Mouse (Mus musculus) myocyte (in vitro differentiated cells): ENCODE measurements around the gene Tspan5. TPM values are rescaled to one million over a fixed set of nuclear protein-coding genes. Genes with fewer than 3 reads are reported as not detected.
A peak's percentile ranks its signal among the peaks of the same experiment; 100 is the strongest.

Experiments
- H3K27me3 ChIP-seq: one replicate; pipeline ENCODE4 v1.6.1; 2011; ENCODE audit not compliant: control insufficient read depth, insufficient read depth, insufficient read length
- H3K36me3 ChIP-seq: one replicate; pipeline ENCODE4 v1.6.1; 2011; ENCODE audit not compliant: control insufficient read depth, insufficient read depth
- H3K4me2 ChIP-seq: one replicate; pipeline ENCODE4 v1.6.1; 2011; ENCODE audit warnings: low read depth, control low read depth
- H3K4me3 ChIP-seq: one replicate; pipeline ENCODE4 v1.5.1; 2011; ENCODE audit warnings: mild to moderate bottlenecking, control low read depth, moderate library complexity
- H3K79me2 ChIP-seq: one replicate; pipeline ENCODE4 v1.6.1; 2011; ENCODE audit not compliant: control insufficient read depth, insufficient read depth
- H3ac ChIP-seq: one replicate; pipeline ENCODE4 v1.6.1; 2011; ENCODE audit not compliant: control insufficient read depth, insufficient read length
- CEBPB ChIP-seq: IDR thresholded peaks from 2 replicates; pipeline ENCODE4 v1.6.1; 2011; ENCODE audit warnings: mild to moderate bottlenecking, moderate library complexity; ENCODE audit not compliant: poor library complexity, insufficient read depth, severe bottlenecking
- E2F4 ChIP-seq: IDR thresholded peaks from one replicate; pipeline ENCODE4 v1.6.1; 2011; ENCODE audit warnings: mild to moderate bottlenecking, control low read depth, moderate library complexity; ENCODE audit not compliant: insufficient read depth
- MAX ChIP-seq: IDR thresholded peaks from one replicate; pipeline ENCODE4 v1.6.1; 2011; ENCODE audit warnings: low read depth, mild to moderate bottlenecking, control low read depth
- MYOD1 ChIP-seq, 3 experiments: IDR thresholded peaks; one replicate each; pipeline ENCODE4 v1.6.1; 2011; ENCODE audit warnings: control low read depth in 2 of 3, low read depth in 2 of 3, mild to moderate bottlenecking in 2 of 3, moderate library complexity in 1 of 3; ENCODE audit not compliant: insufficient read length in 2 of 3, control insufficient read depth in 1 of 3
- MYOG ChIP-seq, 3 experiments: IDR thresholded peaks; one replicate each; pipeline ENCODE4 v1.6.1; 2011; ENCODE audit warnings: control low read depth in 2 of 3, low read depth in 2 of 3, mild to moderate bottlenecking in 2 of 3; ENCODE audit not compliant: insufficient read length in 2 of 3, control insufficient read depth in 1 of 3, insufficient read depth in 1 of 3
- POLR2A ChIP-seq: IDR thresholded peaks from one replicate; pipeline ENCODE4 v1.6.1; 2011; ENCODE audit warnings: low read depth, mild to moderate bottlenecking, control low read depth, moderate library complexity; ENCODE audit not compliant: insufficient read length
- POLR2AphosphoS2 ChIP-seq: IDR thresholded peaks from one replicate; pipeline ENCODE4 v1.6.1; 2011; ENCODE audit warnings: low read depth, control low read depth; ENCODE audit not compliant: insufficient read length
- REST ChIP-seq: IDR thresholded peaks from one replicate; pipeline ENCODE4 v1.6.1; 2011; ENCODE audit warnings: mild to moderate bottlenecking, control low read depth, moderate library complexity; ENCODE audit not compliant: insufficient read depth, insufficient read length
- SRF ChIP-seq: IDR thresholded peaks from one replicate; pipeline ENCODE4 v1.6.1; 2011; ENCODE audit warnings: low read depth; ENCODE audit not compliant: control insufficient read depth, insufficient read length
- TCF12 ChIP-seq: IDR thresholded peaks from one replicate; pipeline ENCODE4 v1.6.1; 2011; ENCODE audit warnings: mild to moderate bottlenecking, control low read depth; ENCODE audit not compliant: poor library complexity, insufficient read depth, severe bottlenecking
- TCF3 ChIP-seq: IDR thresholded peaks from one replicate; pipeline ENCODE4 v1.6.1; 2011; ENCODE audit warnings: low read depth, control low read depth; ENCODE audit not compliant: insufficient read length
- USF1 ChIP-seq: IDR thresholded peaks from one replicate; pipeline ENCODE4 v1.6.1; 2011; ENCODE audit warnings: low read depth, mild to moderate bottlenecking, control low read depth, moderate library complexity
- polyA plus RNA-seq: library from polyadenylated mRNA; unstranded; fragments of >200 nt; fragmentation: generic; extraction: Trizol; gene quantifications from one replicate; pipeline ENCODE4 v1.2.1, GENCODE M21; 2012; ENCODE audit warnings: missing spikeins

The Tspan5 gene
- polyA plus RNA-seq, 1 experiment, result 16.9 TPM

DNA sequence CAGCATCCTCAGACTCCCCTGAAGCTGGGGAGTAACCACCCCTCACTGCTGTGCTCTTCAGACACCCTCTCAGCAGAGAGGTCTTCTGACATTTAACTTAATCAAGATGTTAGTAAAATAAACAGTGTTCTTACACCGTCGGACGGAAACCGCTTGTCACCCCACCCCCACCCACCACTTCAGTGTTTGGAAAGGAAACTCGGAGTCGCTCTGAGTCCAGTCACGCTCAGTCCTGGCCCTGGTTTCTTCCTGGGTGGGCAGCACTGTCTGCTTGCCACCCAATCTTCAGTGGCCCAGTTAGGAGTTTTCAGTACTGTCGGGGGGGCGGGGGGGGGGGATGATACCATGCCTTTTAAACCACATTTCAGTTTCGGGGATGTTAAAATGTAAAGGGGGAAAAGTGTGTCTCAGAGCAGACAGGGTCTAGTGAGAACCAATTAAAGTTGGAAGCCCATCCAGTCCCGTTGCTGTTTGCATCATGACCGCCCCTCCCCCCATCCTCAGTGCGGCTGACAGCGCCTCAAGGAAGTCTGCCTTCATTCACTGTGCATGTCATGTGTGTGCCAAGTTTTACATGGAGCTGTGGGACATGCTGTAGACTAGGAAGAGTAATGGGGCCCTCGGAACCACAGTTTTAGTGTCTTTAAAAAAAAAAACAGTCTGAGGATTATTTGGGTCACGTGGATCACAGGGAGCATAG, 125.3 kb downstream of the Tspan5 start:
- TF ChIP-seq REST, result no peak
- TF ChIP-seq MYOD1 (IDR thresholded peaks at IDR 0.05; ENCODE audit: control insufficient read depth in 1 of 3, insufficient read length in 2 of 3, low read depth in 2 of 3), result no peak
- no peak for TF ChIP-seq MYOG (IDR thresholded peaks at IDR 0.05; ENCODE audit: control insufficient read depth in 1 of 3, insufficient read depth in 1 of 3, insufficient read length in 2 of 3, low read depth in 2 of 3)
- TF ChIP-seq USF1, result no peak
- no peak for TF ChIP-seq POLR2A
- TF ChIP-seq SRF, result no peak
- TF ChIP-seq POLR2AphosphoS2, result no peak
- TF ChIP-seq TCF3, result no peak
- TF ChIP-seq TCF12, result no peak
- TF ChIP-seq E2F4, result no peak
- TF ChIP-seq MAX, result no peak
- no peak for TF ChIP-seq CEBPB
- no peak overlapping the region for H3ac ChIP-seq

GRCm38 (mm10) chr3:138868409-138868808, 126.4 kb downstream of the Tspan5 start:
- H3ac ChIP-seq, result no peak overlapping the region
- H3K36me3 ChIP-seq, result no peaks in the 10 kb centered on the region
- no peaks in the 10 kb centered on the region for H3K27me3 ChIP-seq
- TF ChIP-seq TCF12, result no peak
- no peak for TF ChIP-seq REST
- peak; percentile 42 for TF ChIP-seq USF1
- TF ChIP-seq TCF3, result no peak
- no peak for TF ChIP-seq POLR2AphosphoS2
- no peak overlapping the region for H3K4me3 ChIP-seq
- peak overlapping the region; percentile 4 for H3K4me2 ChIP-seq
- H3K79me2 ChIP-seq, result peaks cover 3% of the 10 kb centered on the region

More for the DNA sequence above, 125.3 kb downstream of the Tspan5 start:
- Histone ChIP-seq H3K36me3 (no peaks in the 10 kb centered on the region), H3K4me3 (no peak overlapping the region), H3K79me2 (peaks cover 9% of the 10 kb centered on the region), H3K4me2 (no peak overlapping the region), H3K27me3 (no peaks in the 10 kb centered on the region)

GRCm38 (mm10) chr3:138875282-138875681, 133.3 kb downstream of the Tspan5 start:
- Histone ChIP-seq H3K79me2 (no peaks in the 10 kb centered on the region), H3K4me2 (no peak overlapping the region), H3K27me3 (no peaks in the 10 kb centered on the region), H3K4me3 (no peak overlapping the region), H3K36me3 (peaks cover 5% of the 10 kb centered on the region), H3ac (no peak overlapping the region)
- TF ChIP-seq CEBPB, result no peak
- no peak for TF ChIP-seq POLR2A
- no peak for TF ChIP-seq TCF3
- TF ChIP-seq REST, result no peak
- no peak for TF ChIP-seq MAX
- no peak for TF ChIP-seq E2F4
- TF ChIP-seq POLR2AphosphoS2, result no peak
- TF ChIP-seq MYOG (IDR thresholded peaks at IDR 0.05; ENCODE audit: control insufficient read depth in 1 of 3, insufficient read depth in 1 of 3, insufficient read length in 2 of 3, low read depth in 2 of 3), result no peak
- TF ChIP-seq TCF12, result no peak
- TF ChIP-seq MYOD1 (IDR thresholded peaks at IDR 0.05; ENCODE audit: control insufficient read depth in 1 of 3, insufficient read length in 2 of 3, low read depth in 2 of 3), result no peak
- TF ChIP-seq USF1, result no peak
- TF ChIP-seq SRF, result no peak

DNA sequence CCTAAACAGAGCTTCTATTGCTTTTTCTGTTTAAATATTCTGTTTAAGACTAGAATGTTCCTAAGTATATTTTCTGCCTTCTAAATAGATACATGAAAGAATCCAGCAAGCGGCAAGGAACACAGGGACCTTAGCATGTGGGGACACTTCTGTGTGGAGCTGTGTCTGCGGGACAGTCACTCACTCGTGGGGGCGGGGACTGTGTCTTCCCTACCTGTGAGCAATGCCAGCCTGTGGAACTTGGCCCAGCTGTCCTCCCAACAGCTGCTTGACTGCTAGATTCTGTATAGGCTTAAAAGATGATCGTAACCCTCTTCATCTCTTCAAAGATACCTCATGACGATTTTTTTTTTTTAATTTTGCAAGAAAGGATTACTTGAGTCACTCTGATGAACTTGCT, 133.9 kb downstream of the Tspan5 start:
- no peak for TF ChIP-seq TCF3
- peak in 1 of 3 experiments; percentile 17 for TF ChIP-seq MYOG (IDR thresholded peaks at IDR 0.05; ENCODE audit: control insufficient read depth in 1 of 3, insufficient read depth in 1 of 3, insufficient read length in 2 of 3, low read depth in 2 of 3)
- Histone ChIP-seq H3K36me3 (peaks cover 5% of the 10 kb centered on the region), H3ac (no peak overlapping the region), H3K4me2 (no peak overlapping the region), H3K4me3 (no peak overlapping the region), H3K27me3 (no peaks in the 10 kb centered on the region), H3K79me2 (no peaks in the 10 kb centered on the region)

- Histone ChIP-seq H3ac (no peak overlapping the region), H3K4me2 (no peak overlapping the region), H3K36me3 (peaks cover 5% of the 10 kb centered on the region), H3K27me3 (no peaks in the 10 kb centered on the region), H3K79me2 (no peaks in the 10 kb centered on the region), H3K4me3 (no peak overlapping the region)
- no peak for TF ChIP-seq MYOG (IDR thresholded peaks at IDR 0.05; ENCODE audit: control insufficient read depth in 1 of 3, insufficient read depth in 1 of 3, insufficient read length in 2 of 3, low read depth in 2 of 3)
- no peak for TF ChIP-seq POLR2A
- no peak for TF ChIP-seq TCF12
- no peak for TF ChIP-seq MAX
- no peak for TF ChIP-seq POLR2AphosphoS2
- TF ChIP-seq SRF, result no peak
- no peak for TF ChIP-seq TCF3
- TF ChIP-seq CEBPB, result no peak
- no peak for TF ChIP-seq MYOD1 (IDR thresholded peaks at IDR 0.05; ENCODE audit: control insufficient read depth in 1 of 3, insufficient read length in 2 of 3, low read depth in 2 of 3)
- TF ChIP-seq REST, result no peak
- TF ChIP-seq USF1, result no peak
These were observed 134.4 kb downstream of the Tspan5 start for GRCm38 (mm10) chr3:138876418-138876817.
